Mouse (Mus musculus): ENCODE results near the gene Dnaja3. TPM values are rescaled to one million over a fixed set of nuclear protein-coding genes. Genes with fewer than 3 reads are reported as not detected.

Gene Dnaja3
- polyA plus RNA-seq, 1 experiment from 2014 or later, result 71.6 TPM

- Histone ChIP-seq H3K36me3 (ENCODE audit: control insufficient read depth, insufficient read depth, low read length) (peaks cover 34% of the 10 kb centered on the region), H3K4me2 (ENCODE audit: low read length) (peak overlapping the region; percentile 57), H3K27ac (ENCODE audit: low read depth) (peak overlapping the region; percentile 88), H3K4me1 (replicated peaks; ENCODE audit: control insufficient read depth, insufficient read depth, low read length) (peaks cover 44% of the 10 kb centered on the region), H3K9ac (ENCODE audit: low read length) (peak overlapping the region; percentile 23; the same call in 1 of the 2 replicates), H3K27me3 (replicated peaks; ENCODE audit: control insufficient read depth, insufficient read depth, low read length) (no peaks in the 10 kb centered on the region), H3K4me3 (ENCODE audit: low read depth, low read length) (peak overlapping the region; percentile 64), H3K9me3 (ENCODE audit: control insufficient read depth, low read length) (no peaks in the 10 kb centered on the region)
- WGBS, result 7% methylated on average over 13 of the region's 13 CpGs
- ATAC-seq (replicated peaks; ENCODE audit: low FRiP score, low TSS enrichment, low read depth) (peak; percentile 59), DNase-seq (ENCODE audit: low spot score) (peak; percentile 77)
Observed at GRCm38 (mm10) chr16:4642190-4642589, 2.4 kb downstream of the Dnaja3 start.

GRCm38 (mm10) chr16:4642937-4643336 is 3.1 kb downstream of the Dnaja3 start:
- 82% methylated on average over 5 of the region's 6 CpGs for WGBS
- H3K36me3 ChIP-seq (ENCODE audit: control insufficient read depth, insufficient read depth, low read length), result peaks cover 41% of the 10 kb centered on the region
- H3K9ac ChIP-seq (ENCODE audit: low read length), result peak overlapping the region; percentile 23; the same call in 1 of the 2 replicates
- no peaks in the 10 kb centered on the region for H3K27me3 ChIP-seq (replicated peaks; ENCODE audit: control insufficient read depth, insufficient read depth, low read length)
- no peak for ATAC-seq (replicated peaks; ENCODE audit: low FRiP score, low TSS enrichment, low read depth)
- H3K27ac ChIP-seq (ENCODE audit: low read depth), result peak overlapping the region; percentile 88
- H3K4me1 ChIP-seq (replicated peaks; ENCODE audit: control insufficient read depth, insufficient read depth, low read length), result peaks cover 44% of the 10 kb centered on the region
- no peaks in the 10 kb centered on the region for H3K9me3 ChIP-seq (ENCODE audit: control insufficient read depth, low read length)
- H3K4me2 ChIP-seq (ENCODE audit: low read length), result peak overlapping the region; percentile 57
- no peak for DNase-seq (ENCODE audit: low spot score)
- peak overlapping the region; percentile 64; the same call in 1 of the 2 replicates for H3K4me3 ChIP-seq (ENCODE audit: low read depth, low read length)

- Histone ChIP-seq H3K4me3 (ENCODE audit: low read depth, low read length) (no peak overlapping the region), H3K36me3 (ENCODE audit: control insufficient read depth, insufficient read depth, low read length) (peaks cover 50% of the 10 kb centered on the region), H3K4me2 (ENCODE audit: low read length) (no peak overlapping the region), H3K27me3 (replicated peaks; ENCODE audit: control insufficient read depth, insufficient read depth, low read length) (no peaks in the 10 kb centered on the region), H3K4me1 (replicated peaks; ENCODE audit: control insufficient read depth, insufficient read depth, low read length) (peaks cover 44% of the 10 kb centered on the region), H3K9ac (ENCODE audit: low read length) (no peak overlapping the region), H3K27ac (ENCODE audit: low read depth) (peak overlapping the region; percentile 88; the same call in 1 of the 2 replicates), H3K9me3 (ENCODE audit: control insufficient read depth, low read length) (no peaks in the 10 kb centered on the region)
- DNase-seq (ENCODE audit: low spot score) (no peak), ATAC-seq (replicated peaks; ENCODE audit: low FRiP score, low TSS enrichment, low read depth) (no peak)
- 67% methylated on average over 11 of the region's 11 CpGs for WGBS
Observed at GRCm38 (mm10) chr16:4643670-4644419, 4.1 kb downstream of the Dnaja3 start.

GRCm38 (mm10) chr16:4645867-4646266 is 6.1 kb downstream of the Dnaja3 start:
- H3K36me3 ChIP-seq (ENCODE audit: control insufficient read depth, insufficient read depth, low read length), result peaks cover 68% of the 10 kb centered on the region
- no peaks in the 10 kb centered on the region for H3K9me3 ChIP-seq (ENCODE audit: control insufficient read depth, low read length)
- no peak overlapping the region for H3K4me2 ChIP-seq (ENCODE audit: low read length)
- no peak overlapping the region for H3K4me3 ChIP-seq (ENCODE audit: low read depth, low read length)
- peaks cover 42% of the 10 kb centered on the region for H3K4me1 ChIP-seq (replicated peaks; ENCODE audit: control insufficient read depth, insufficient read depth, low read length)
- DNase-seq (ENCODE audit: low spot score), result no peak
- no peak overlapping the region for H3K9ac ChIP-seq (ENCODE audit: low read length)
- no peak overlapping the region for H3K27ac ChIP-seq (ENCODE audit: low read depth)
- WGBS, result 78% methylated on average over 4 of the region's 4 CpGs
- no peak for ATAC-seq (replicated peaks; ENCODE audit: low FRiP score, low TSS enrichment, low read depth)
- H3K27me3 ChIP-seq (replicated peaks; ENCODE audit: control insufficient read depth, insufficient read depth, low read length), result no peaks in the 10 kb centered on the region

GRCm38 (mm10) chr16:4646831-4647230 is 7.0 kb downstream of the Dnaja3 start:
- Histone ChIP-seq H3K4me2 (ENCODE audit: low read length) (no peak overlapping the region), H3K9ac (ENCODE audit: low read length) (no peak overlapping the region), H3K4me1 (replicated peaks; ENCODE audit: control insufficient read depth, insufficient read depth, low read length) (peaks cover 40% of the 10 kb centered on the region), H3K27me3 (replicated peaks; ENCODE audit: control insufficient read depth, insufficient read depth, low read length) (no peaks in the 10 kb centered on the region), H3K4me3 (ENCODE audit: low read depth, low read length) (no peak overlapping the region), H3K36me3 (ENCODE audit: control insufficient read depth, insufficient read depth, low read length) (peaks cover 77% of the 10 kb centered on the region), H3K9me3 (ENCODE audit: control insufficient read depth, low read length) (no peaks in the 10 kb centered on the region), H3K27ac (ENCODE audit: low read depth) (no peak overlapping the region)
- no peak for ATAC-seq (replicated peaks; ENCODE audit: low FRiP score, low TSS enrichment, low read depth)
- DNase-seq (ENCODE audit: low spot score), result no peak
- WGBS, result 57% methylated on average over 4 of the region's 4 CpGs

- Histone ChIP-seq H3K9ac (ENCODE audit: low read length) (no peak overlapping the region), H3K27me3 (replicated peaks; ENCODE audit: control insufficient read depth, insufficient read depth, low read length) (no peaks in the 10 kb centered on the region), H3K4me1 (replicated peaks; ENCODE audit: control insufficient read depth, insufficient read depth, low read length) (peaks cover 33% of the 10 kb centered on the region), H3K27ac (ENCODE audit: low read depth) (no peak overlapping the region), H3K9me3 (ENCODE audit: control insufficient read depth, low read length) (no peaks in the 10 kb centered on the region), H3K4me3 (ENCODE audit: low read depth, low read length) (no peak overlapping the region), H3K4me2 (ENCODE audit: low read length) (no peak overlapping the region), H3K36me3 (ENCODE audit: control insufficient read depth, insufficient read depth, low read length) (peaks cover 86% of the 10 kb centered on the region)
- WGBS, result 66% methylated on average over 13 of the region's 13 CpGs
- no peak for ATAC-seq (replicated peaks; ENCODE audit: low FRiP score, low TSS enrichment, low read depth)
- DNase-seq (ENCODE audit: low spot score), result no peak
Observed at GRCm38 (mm10) chr16:4647651-4648141, 7.9 kb downstream of the Dnaja3 start.

- DNase-seq (ENCODE audit: low spot score), result no peak
- WGBS, result 90% methylated on average over 28 of the region's 28 CpGs
- Histone ChIP-seq H3K4me2 (ENCODE audit: low read length) (no peak overlapping the region), H3K4me1 (replicated peaks; ENCODE audit: control insufficient read depth, insufficient read depth, low read length) (peaks cover 25% of the 10 kb centered on the region), H3K27me3 (replicated peaks; ENCODE audit: control insufficient read depth, insufficient read depth, low read length) (no peaks in the 10 kb centered on the region), H3K36me3 (ENCODE audit: control insufficient read depth, insufficient read depth, low read length) (peaks cover 94% of the 10 kb centered on the region), H3K4me3 (ENCODE audit: low read depth, low read length) (no peak overlapping the region), H3K27ac (ENCODE audit: low read depth) (no peak overlapping the region), H3K9me3 (ENCODE audit: control insufficient read depth, low read length) (no peaks in the 10 kb centered on the region), H3K9ac (ENCODE audit: low read length) (no peak overlapping the region)
- no peak for ATAC-seq (replicated peaks; ENCODE audit: low FRiP score, low TSS enrichment, low read depth)
Observed at GRCm38 (mm10) chr16:4648416-4649023, 8.7 kb downstream of the Dnaja3 start.

- no peak overlapping the region for H3K4me3 ChIP-seq (ENCODE audit: low read depth, low read length)
- no peaks in the 10 kb centered on the region for H3K9me3 ChIP-seq (ENCODE audit: control insufficient read depth, low read length)
- H3K4me2 ChIP-seq (ENCODE audit: low read length), result no peak overlapping the region
- ATAC-seq (replicated peaks; ENCODE audit: low FRiP score, low TSS enrichment, low read depth), result no peak
- peaks cover 87% of the 10 kb centered on the region for H3K36me3 ChIP-seq (ENCODE audit: control insufficient read depth, insufficient read depth, low read length)
- H3K4me1 ChIP-seq (replicated peaks; ENCODE audit: control insufficient read depth, insufficient read depth, low read length), result peaks cover 18% of the 10 kb centered on the region
- H3K27me3 ChIP-seq (replicated peaks; ENCODE audit: control insufficient read depth, insufficient read depth, low read length), result no peaks in the 10 kb centered on the region
- WGBS, result 87% methylated on average over 5 of the region's 5 CpGs
- no peak overlapping the region for H3K9ac ChIP-seq (ENCODE audit: low read length)
- DNase-seq (ENCODE audit: low spot score), result no peak
- H3K27ac ChIP-seq (ENCODE audit: low read depth), result no peak overlapping the region
Observed at GRCm38 (mm10) chr16:4649211-4649610, 9.4 kb downstream of the Dnaja3 start.

All from intestine, embryonic 14.5 days (tissue).